Mouse (Mus musculus): ENCODE data around the gene 2210017I01Rik. TPM values are rescaled to one million over a fixed set of nuclear protein-coding genes. Genes with fewer than 3 reads are reported as not detected.

Gene 2210017I01Rik
- polyA plus RNA-seq, 1 experiment from 2014 or later, result not detected

Other genes starting within 250 kb of the 2210017I01Rik start
- not detected in 2 replicates for gene Sprr2f, start 242.3 kb downstream of the 2210017I01Rik start, polyA plus RNA-seq (2016; fragmentation: Nextera tagmentation; extraction: Ambion mirVana)
- not detected in 2 replicates for gene Sprr2h, start 221.8 kb downstream of the 2210017I01Rik start, polyA plus RNA-seq (2016; fragmentation: Nextera tagmentation; extraction: Ambion mirVana)
- not detected in 2 replicates for gene Sprr2i, start 199.5 kb downstream of the 2210017I01Rik start, polyA plus RNA-seq (2016; fragmentation: Nextera tagmentation; extraction: Ambion mirVana)
- gene Sprr2j-ps, start 189.4 kb downstream of the 2210017I01Rik start, polyA plus RNA-seq (2016; fragmentation: Nextera tagmentation; extraction: Ambion mirVana), result not detected in 2 replicates
- 5.6 and 5.7 TPM in 2 replicates for gene Gm9774, start 178.1 kb downstream of the 2210017I01Rik start, polyA plus RNA-seq (2016; fragmentation: Nextera tagmentation; extraction: Ambion mirVana)
- gene Sprr2k, start 174.9 kb downstream of the 2210017I01Rik start, polyA plus RNA-seq (2016; fragmentation: Nextera tagmentation; extraction: Ambion mirVana), result not detected in 2 replicates
- gene Sprr1b, start 168.7 kb downstream of the 2210017I01Rik start, polyA plus RNA-seq (2016; fragmentation: Nextera tagmentation; extraction: Ambion mirVana), result not detected in 2 replicates
- gene Sprr3, start 148.8 kb downstream of the 2210017I01Rik start, polyA plus RNA-seq (2016; fragmentation: Nextera tagmentation; extraction: Ambion mirVana), result not detected in 2 replicates
- not detected in 2 replicates for gene Sprr1a, start 121.6 kb downstream of the 2210017I01Rik start, polyA plus RNA-seq (2016; fragmentation: Nextera tagmentation; extraction: Ambion mirVana)
- gene Sprr4, start 107.0 kb downstream of the 2210017I01Rik start, polyA plus RNA-seq (2016; fragmentation: Nextera tagmentation; extraction: Ambion mirVana), result not detected in 2 replicates
- gene 2310046K23Rik, start 73.0 kb downstream of the 2210017I01Rik start, polyA plus RNA-seq (2016; fragmentation: Nextera tagmentation; extraction: Ambion mirVana), result not detected in 2 replicates
- 0.12 TPM in 1 of 2 replicates, not detected in the other for gene Ivl, start 33.8 kb downstream of the 2210017I01Rik start, polyA plus RNA-seq (2016; fragmentation: Nextera tagmentation; extraction: Ambion mirVana)
- not detected in 2 replicates for gene Smcp, start 18.5 kb downstream of the 2210017I01Rik start, polyA plus RNA-seq (2016; fragmentation: Nextera tagmentation; extraction: Ambion mirVana)
- gene Lce6a, start 14.2 kb upstream of the 2210017I01Rik start, polyA plus RNA-seq (2016; fragmentation: Nextera tagmentation; extraction: Ambion mirVana), result not detected in 2 replicates
- not detected in 2 replicates for gene Lce1a1, start 40.8 kb upstream of the 2210017I01Rik start, polyA plus RNA-seq (2016; fragmentation: Nextera tagmentation; extraction: Ambion mirVana)
- gene Lce1b, start 49.4 kb upstream of the 2210017I01Rik start, polyA plus RNA-seq (2016; fragmentation: Nextera tagmentation; extraction: Ambion mirVana), result not detected in 2 replicates
- gene Lce1a2, start 62.8 kb upstream of the 2210017I01Rik start, polyA plus RNA-seq (2016; fragmentation: Nextera tagmentation; extraction: Ambion mirVana), result not detected in 2 replicates
- not detected in 2 replicates for gene Lce1c, start 71.8 kb upstream of the 2210017I01Rik start, polyA plus RNA-seq (2016; fragmentation: Nextera tagmentation; extraction: Ambion mirVana)
- not detected in 2 replicates for gene Lce1d, start 79.7 kb upstream of the 2210017I01Rik start, polyA plus RNA-seq (2016; fragmentation: Nextera tagmentation; extraction: Ambion mirVana)
- not detected in 2 replicates for gene Lce1e, start 101.6 kb upstream of the 2210017I01Rik start, polyA plus RNA-seq (2016; fragmentation: Nextera tagmentation; extraction: Ambion mirVana)
- gene Lce1f, start 112.9 kb upstream of the 2210017I01Rik start, polyA plus RNA-seq (2016; fragmentation: Nextera tagmentation; extraction: Ambion mirVana), result not detected in 2 replicates
- gene Gm38119, start 131.6 kb upstream of the 2210017I01Rik start, polyA plus RNA-seq (2016; fragmentation: Nextera tagmentation; extraction: Ambion mirVana), result not detected in 2 replicates
- not detected in 2 replicates for gene Lce1g, start 144.8 kb upstream of the 2210017I01Rik start, polyA plus RNA-seq (2016; fragmentation: Nextera tagmentation; extraction: Ambion mirVana)
- gene Lce1h, start 157.6 kb upstream of the 2210017I01Rik start, polyA plus RNA-seq (2016; fragmentation: Nextera tagmentation; extraction: Ambion mirVana), result not detected in 2 replicates
- not detected in 2 replicates for gene Lce1i, start 171.4 kb upstream of the 2210017I01Rik start, polyA plus RNA-seq (2016; fragmentation: Nextera tagmentation; extraction: Ambion mirVana)
- gene Lce1j, start 183.0 kb upstream of the 2210017I01Rik start, polyA plus RNA-seq (2016; fragmentation: Nextera tagmentation; extraction: Ambion mirVana), result not detected in 2 replicates
- gene Lce1k, start 200.4 kb upstream of the 2210017I01Rik start, polyA plus RNA-seq (2016; fragmentation: Nextera tagmentation; extraction: Ambion mirVana), result not detected in 2 replicates
- not detected in 2 replicates for gene Kprp, start 219.8 kb upstream of the 2210017I01Rik start, polyA plus RNA-seq (2016; fragmentation: Nextera tagmentation; extraction: Ambion mirVana)
- not detected in 2 replicates for gene Lce1l, start 243.8 kb upstream of the 2210017I01Rik start, polyA plus RNA-seq (2016; fragmentation: Nextera tagmentation; extraction: Ambion mirVana)

All from liver, embryonic 12.5 days (tissue).